Mouse (Mus musculus) stomach, embryonic 16.5 days (tissue): ENCODE measurements around the gene Vmn2r27. TPM values are rescaled to one million over a fixed set of nuclear protein-coding genes. Genes with fewer than 3 reads are reported as not detected.

ENCODE experiments used
- ATAC-seq: fragments of 200-750 bp; cut with Nextera tagmentation; 2 replicates; pipeline ENCODE4 v1.8.0; 2017; ENCODE audit warnings: moderate number of reproducible peaks, moderate TSS enrichment; ENCODE audit not compliant: insufficient read depth, low FRiP score
- H3K27ac ChIP-seq: fragments of 300-500 bp; sonication (generic); 2 replicates; pipeline ENCODE4 v1.5.1; 2014; ENCODE audit warnings: low read length
- H3K27me3 ChIP-seq: fragments of 300-500 bp; sonication (generic); 2 replicates; pipeline ENCODE4 v1.6.1; 2014; ENCODE audit warnings: low read length, control low read depth, mixed read lengths; ENCODE audit not compliant: control insufficient read depth, insufficient read depth
- H3K36me3 ChIP-seq: fragments of 300-500 bp; sonication (generic); 2 replicates; pipeline ENCODE4 v1.6.1; 2014; ENCODE audit warnings: low read length; ENCODE audit not compliant: control insufficient read depth, insufficient read depth
- H3K4me1 ChIP-seq: fragments of 300-500 bp; sonication (generic); 2 replicates; pipeline ENCODE4 v1.6.1; 2014; ENCODE audit warnings: low read length, control low read depth, mixed read lengths; ENCODE audit not compliant: control insufficient read depth, insufficient read depth
- H3K4me2 ChIP-seq: fragments of 300-500 bp; sonication (generic); 2 replicates; pipeline ENCODE4 v1.6.1; 2014; ENCODE audit warnings: low read depth, low read length, mixed read lengths
- H3K4me3 ChIP-seq: fragments of 300-500 bp; sonication (generic); replicated peaks from 2 replicates; pipeline ENCODE4 v1.5.1; 2014; ENCODE audit warnings: mild to moderate bottlenecking, low read length
- H3K9ac ChIP-seq: fragments of 300-500 bp; sonication (generic); 2 replicates; pipeline ENCODE4 v1.6.1; 2014; ENCODE audit warnings: low read length
- H3K9me3 ChIP-seq: fragments of 300-500 bp; sonication (generic); replicated peaks from 2 replicates; pipeline ENCODE4 v1.6.1; 2016; ENCODE audit warnings: low read length, control low read depth; ENCODE audit not compliant: control insufficient read depth
- WGBS: fragments of 180-500 bp; shearing (Covaris S2); extraction: QIAGEN DNeasy Blood & Tissue Kit; methylation state at CpG from one replicate; pipeline ENCODE4 v1.1.7; 2014; 5-methylcytosine and 5-hydroxymethylcytosine counted together
- polyA plus RNA-seq: library from polyadenylated mRNA; unstranded; fragments of >200 nt; fragmentation: Nextera tagmentation; extraction: Ambion mirVana; gene quantifications from 2 replicates; pipeline ENCODE4 v1.2.1, GENCODE M21; 2015

Vmn2r27 gene
- polyA plus RNA-seq, 1 experiment from 2014 or later = not detected

GRCm38 (mm10) chr6:124168499-124169257 lies 63.0 kb downstream of the Vmn2r27 start:
- H3K27me3 ChIP-seq = no peaks in the 10 kb centered on the region
- no peaks in the 10 kb centered on the region for H3K36me3 ChIP-seq
- H3K4me3 ChIP-seq = no peak overlapping the region
- H3K4me2 ChIP-seq = no peak overlapping the region
- H3K9ac ChIP-seq = no peak overlapping the region
- ATAC-seq = no peak
- H3K9me3 ChIP-seq = no peaks in the 10 kb centered on the region
- H3K27ac ChIP-seq = no peak overlapping the region
- H3K4me1 ChIP-seq = no peaks in the 10 kb centered on the region
- WGBS = 65% methylated on average over 3 of the region's 3 CpGs

GRCm38 (mm10) chr6:124166596-124166995 lies 65.1 kb downstream of the Vmn2r27 start:
- H3K4me3 ChIP-seq = no peak overlapping the region
- no peaks in the 10 kb centered on the region for H3K9me3 ChIP-seq
- WGBS = 70% methylated on average over 2 of the region's 2 CpGs
- no peak overlapping the region for H3K4me2 ChIP-seq
- no peak overlapping the region for H3K9ac ChIP-seq
- no peak for ATAC-seq
- no peaks in the 10 kb centered on the region for H3K27me3 ChIP-seq
- H3K4me1 ChIP-seq = no peaks in the 10 kb centered on the region
- H3K36me3 ChIP-seq = no peaks in the 10 kb centered on the region
- no peak overlapping the region for H3K27ac ChIP-seq

- Histone ChIP-seq H3K9ac (no peak overlapping the region), H3K36me3 (no peaks in the 10 kb centered on the region), H3K4me2 (no peak overlapping the region), H3K27ac (no peak overlapping the region), H3K9me3 (no peaks in the 10 kb centered on the region), H3K27me3 (no peaks in the 10 kb centered on the region), H3K4me1 (no peaks in the 10 kb centered on the region), H3K4me3 (no peak overlapping the region)
- no peak for ATAC-seq
- 40% methylated on average over 1 of the region's 1 CpGs for WGBS
Measured at GRCm38 (mm10) chr6:124149808-124150207, 81.8 kb downstream of the Vmn2r27 start.

Other genes with a start within 250 kb of the Vmn2r27 start
- gene Vmn2r26, start 207.3 kb downstream of the Vmn2r27 start, polyA plus RNA-seq = not detected in 2 replicates
- gene Cd163, start 72.8 kb upstream of the Vmn2r27 start, polyA plus RNA-seq = 0.89 and 0.99 TPM in 2 replicates
- 43.1 and 45.6 TPM in 2 replicates for gene Pex5, start 183.2 kb upstream of the Vmn2r27 start, polyA plus RNA-seq
- 5.9 and 7.3 TPM in 2 replicates for gene Clstn3, start 232.9 kb upstream of the Vmn2r27 start, polyA plus RNA-seq